Mouse (Mus musculus): ENCODE measurements around the gene Sgf29. TPM values are rescaled to one million over a fixed set of nuclear protein-coding genes. Genes with fewer than 3 reads are reported as not detected.

The Sgf29 gene
- polyA plus RNA-seq, 1 experiment from 2014 or later: 53.6 TPM

- 70% methylated on average over 5 of the region's 5 CpGs for WGBS
- peaks cover 3% of the 10 kb centered on the region; the same call in 1 of the 2 replicates for H3K4me1 ChIP-seq (replicated peaks; ENCODE audit: control insufficient read depth, insufficient read depth, low read length)
- no peaks in the 10 kb centered on the region for H3K27me3 ChIP-seq (ENCODE audit: control insufficient read depth, insufficient read depth, low read length)
- no peak overlapping the region for H3K4me3 ChIP-seq (ENCODE audit: low read depth, low read length)
- H3K36me3 ChIP-seq (ENCODE audit: control insufficient read depth, insufficient read depth, low read length): no peaks in the 10 kb centered on the region
- no peaks in the 10 kb centered on the region for H3K9me3 ChIP-seq (ENCODE audit: control insufficient read depth, low read length)
- H3K4me2 ChIP-seq (ENCODE audit: low read depth, low read length, severe bottlenecking): no peak overlapping the region
- H3K9ac ChIP-seq (ENCODE audit: low read length): no peak overlapping the region
- no peak for ATAC-seq (replicated peaks; ENCODE audit: low FRiP score)
- no peak overlapping the region for H3K27ac ChIP-seq (ENCODE audit: low read depth, low read length)
- DNase-seq (ENCODE audit: low spot score): no peak
These were observed 3.4 kb upstream of the Sgf29 start for GRCm38 (mm10) chr7:126645708-126646107.

GRCm38 (mm10) chr7:126648486-126648885 is 623 bp upstream of the Sgf29 start:
- H3K9ac ChIP-seq (ENCODE audit: low read length): no peak overlapping the region
- no peaks in the 10 kb centered on the region for H3K27me3 ChIP-seq (ENCODE audit: control insufficient read depth, insufficient read depth, low read length)
- ATAC-seq (replicated peaks; ENCODE audit: low FRiP score) (no peak), DNase-seq (ENCODE audit: low spot score) (no peak)
- peak overlapping the region; percentile 54; the same call in 1 of the 2 replicates for H3K4me3 ChIP-seq (ENCODE audit: low read depth, low read length)
- peak overlapping the region; percentile 62; the same call in 1 of the 2 replicates for H3K4me2 ChIP-seq (ENCODE audit: low read depth, low read length, severe bottlenecking)
- no peaks in the 10 kb centered on the region for H3K36me3 ChIP-seq (ENCODE audit: control insufficient read depth, insufficient read depth, low read length)
- H3K27ac ChIP-seq (ENCODE audit: low read depth, low read length): no peak overlapping the region
- 86% methylated on average over 4 of the region's 4 CpGs for WGBS
- H3K4me1 ChIP-seq (replicated peaks; ENCODE audit: control insufficient read depth, insufficient read depth, low read length): peaks cover 3% of the 10 kb centered on the region; the same call in 1 of the 2 replicates
- no peaks in the 10 kb centered on the region for H3K9me3 ChIP-seq (ENCODE audit: control insufficient read depth, low read length)

DNA sequence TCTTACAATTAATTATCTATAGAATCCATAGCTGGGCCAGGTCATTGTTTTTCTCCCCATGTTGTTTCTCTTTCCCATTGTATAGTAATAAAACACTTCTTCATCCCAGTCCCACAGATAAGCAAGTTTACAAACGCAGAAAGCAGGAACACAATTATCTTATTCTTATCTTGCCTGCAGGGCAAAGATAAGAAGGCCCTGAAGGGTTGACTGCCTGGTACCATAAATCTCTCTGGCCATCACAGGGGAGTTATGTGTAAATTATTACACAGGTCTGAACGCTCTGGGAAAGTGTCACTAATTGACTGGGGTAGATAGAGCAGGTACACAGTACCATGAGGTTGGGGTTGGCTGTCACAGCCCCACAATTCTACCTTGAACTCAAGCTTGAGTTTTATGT is 1.7 kb downstream of the Sgf29 start:
- no peak for ATAC-seq (replicated peaks; ENCODE audit: low FRiP score)
- 96% methylated on average over 2 of the region's 2 CpGs for WGBS
- no peaks in the 10 kb centered on the region for H3K36me3 ChIP-seq (ENCODE audit: control insufficient read depth, insufficient read depth, low read length)
- H3K9me3 ChIP-seq (ENCODE audit: control insufficient read depth, low read length): no peaks in the 10 kb centered on the region
- no peak overlapping the region for H3K4me3 ChIP-seq (ENCODE audit: low read depth, low read length)
- no peak for DNase-seq (ENCODE audit: low spot score)
- H3K27ac ChIP-seq (ENCODE audit: low read depth, low read length): no peak overlapping the region
- no peak overlapping the region for H3K4me2 ChIP-seq (ENCODE audit: low read depth, low read length, severe bottlenecking)
- H3K9ac ChIP-seq (ENCODE audit: low read length): no peak overlapping the region
- H3K4me1 ChIP-seq (replicated peaks; ENCODE audit: control insufficient read depth, insufficient read depth, low read length): peaks cover 3% of the 10 kb centered on the region; the same call in 1 of the 2 replicates
- no peaks in the 10 kb centered on the region for H3K27me3 ChIP-seq (ENCODE audit: control insufficient read depth, insufficient read depth, low read length)

GRCm38 (mm10) chr7:126653991-126654390 is 4.9 kb downstream of the Sgf29 start:
- WGBS: 90% methylated on average over 2 of the region's 2 CpGs
- Histone ChIP-seq H3K4me1 (replicated peaks; ENCODE audit: control insufficient read depth, insufficient read depth, low read length) (peaks cover 3% of the 10 kb centered on the region; the same call in 1 of the 2 replicates), H3K9me3 (ENCODE audit: control insufficient read depth, low read length) (no peaks in the 10 kb centered on the region), H3K9ac (ENCODE audit: low read length) (no peak overlapping the region), H3K4me2 (ENCODE audit: low read depth, low read length, severe bottlenecking) (no peak overlapping the region), H3K36me3 (ENCODE audit: control insufficient read depth, insufficient read depth, low read length) (no peaks in the 10 kb centered on the region), H3K27ac (ENCODE audit: low read depth, low read length) (no peak overlapping the region), H3K27me3 (ENCODE audit: control insufficient read depth, insufficient read depth, low read length) (no peaks in the 10 kb centered on the region), H3K4me3 (ENCODE audit: low read depth, low read length) (no peak overlapping the region)
- DNase-seq (ENCODE audit: low spot score) (no peak), ATAC-seq (replicated peaks; ENCODE audit: low FRiP score) (no peak)

GRCm38 (mm10) chr7:126655695-126656094 is 6.6 kb downstream of the Sgf29 start:
- no peak for DNase-seq (ENCODE audit: low spot score)
- Histone ChIP-seq H3K36me3 (ENCODE audit: control insufficient read depth, insufficient read depth, low read length) (no peaks in the 10 kb centered on the region), H3K9ac (ENCODE audit: low read length) (no peak overlapping the region), H3K9me3 (ENCODE audit: control insufficient read depth, low read length) (no peaks in the 10 kb centered on the region), H3K4me3 (ENCODE audit: low read depth, low read length) (no peak overlapping the region), H3K27me3 (ENCODE audit: control insufficient read depth, insufficient read depth, low read length) (no peaks in the 10 kb centered on the region), H3K4me2 (ENCODE audit: low read depth, low read length, severe bottlenecking) (no peak overlapping the region), H3K27ac (ENCODE audit: low read depth, low read length) (no peak overlapping the region), H3K4me1 (replicated peaks; ENCODE audit: control insufficient read depth, insufficient read depth, low read length) (no peaks in the 10 kb centered on the region)
- WGBS: 96% methylated on average over 3 of the region's 3 CpGs
- no peak for ATAC-seq (replicated peaks; ENCODE audit: low FRiP score)

- no peaks in the 10 kb centered on the region for H3K36me3 ChIP-seq (ENCODE audit: control insufficient read depth, insufficient read depth, low read length)
- H3K27ac ChIP-seq (ENCODE audit: low read depth, low read length): no peak overlapping the region
- H3K9ac ChIP-seq (ENCODE audit: low read length): no peak overlapping the region
- no peaks in the 10 kb centered on the region for H3K27me3 ChIP-seq (ENCODE audit: control insufficient read depth, insufficient read depth, low read length)
- ATAC-seq (replicated peaks; ENCODE audit: low FRiP score): no peak
- WGBS: 95% methylated on average over 1 of the region's 1 CpGs
- no peaks in the 10 kb centered on the region for H3K4me1 ChIP-seq (replicated peaks; ENCODE audit: control insufficient read depth, insufficient read depth, low read length)
- H3K4me3 ChIP-seq (ENCODE audit: low read depth, low read length): no peak overlapping the region
- no peaks in the 10 kb centered on the region for H3K9me3 ChIP-seq (ENCODE audit: control insufficient read depth, low read length)
- no peak for DNase-seq (ENCODE audit: low spot score)
- no peak overlapping the region for H3K4me2 ChIP-seq (ENCODE audit: low read depth, low read length, severe bottlenecking)
These were observed 8.4 kb downstream of the Sgf29 start for GRCm38 (mm10) chr7:126657522-126657921.

GRCm38 (mm10) chr7:126659771-126660170 is 10.7 kb downstream of the Sgf29 start:
- Histone ChIP-seq H3K27ac (ENCODE audit: low read depth, low read length) (no peak overlapping the region), H3K4me3 (ENCODE audit: low read depth, low read length) (no peak overlapping the region), H3K36me3 (ENCODE audit: control insufficient read depth, insufficient read depth, low read length) (no peaks in the 10 kb centered on the region; the same call in 1 of the 2 replicates), H3K4me2 (ENCODE audit: low read depth, low read length, severe bottlenecking) (no peak overlapping the region), H3K9me3 (ENCODE audit: control insufficient read depth, low read length) (no peaks in the 10 kb centered on the region), H3K27me3 (ENCODE audit: control insufficient read depth, insufficient read depth, low read length) (no peaks in the 10 kb centered on the region), H3K4me1 (replicated peaks; ENCODE audit: control insufficient read depth, insufficient read depth, low read length) (no peaks in the 10 kb centered on the region), H3K9ac (ENCODE audit: low read length) (no peak overlapping the region)
- ATAC-seq (replicated peaks; ENCODE audit: low FRiP score) (no peak), DNase-seq (ENCODE audit: low spot score) (no peak)
- WGBS: 82% methylated on average over 3 of the region's 3 CpGs

DNA sequence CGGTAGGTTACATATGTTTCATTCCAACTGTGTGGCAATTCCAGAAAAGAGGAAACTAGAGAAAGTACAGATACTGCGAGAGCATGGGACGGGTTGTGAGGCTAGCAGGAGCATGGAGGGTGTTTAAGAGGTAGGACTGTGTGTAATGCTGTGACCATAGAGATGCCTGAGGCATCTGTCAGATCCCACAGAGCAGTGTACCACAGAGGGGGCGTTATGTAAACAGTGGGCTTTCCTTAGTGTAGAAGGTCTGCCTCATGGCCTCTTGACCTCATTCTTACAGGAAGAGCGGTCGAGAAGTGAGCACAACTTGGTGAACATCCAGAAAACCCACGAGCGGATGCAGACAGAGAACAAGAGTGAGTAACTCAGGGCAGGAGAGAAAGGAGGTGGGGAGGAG is 14.5 kb downstream of the Sgf29 start:
- H3K36me3 ChIP-seq (ENCODE audit: control insufficient read depth, insufficient read depth, low read length): peaks cover 3% of the 10 kb centered on the region; the same call in 1 of the 2 replicates
- ATAC-seq (replicated peaks; ENCODE audit: low FRiP score): no peak
- WGBS: 85% methylated on average over 8 of the region's 8 CpGs

GRCm38 (mm10) chr7:126665269-126665668 is 16.2 kb downstream of the Sgf29 start:
- WGBS: 94% methylated on average over 3 of the region's 3 CpGs
- no peaks in the 10 kb centered on the region for H3K27me3 ChIP-seq (ENCODE audit: control insufficient read depth, insufficient read depth, low read length)

More for the DNA sequence above, 14.5 kb downstream of the Sgf29 start:
- Histone ChIP-seq H3K9me3 (ENCODE audit: control insufficient read depth, low read length) (no peaks in the 10 kb centered on the region), H3K4me3 (ENCODE audit: low read depth, low read length) (no peak overlapping the region), H3K4me1 (replicated peaks; ENCODE audit: control insufficient read depth, insufficient read depth, low read length) (no peaks in the 10 kb centered on the region), H3K27me3 (ENCODE audit: control insufficient read depth, insufficient read depth, low read length) (no peaks in the 10 kb centered on the region), H3K4me2 (ENCODE audit: low read depth, low read length, severe bottlenecking) (no peak overlapping the region), H3K9ac (ENCODE audit: low read length) (no peak overlapping the region), H3K27ac (ENCODE audit: low read depth, low read length) (no peak overlapping the region)
- DNase-seq (ENCODE audit: low spot score): no peak

More at GRCm38 (mm10) chr7:126665269-126665668, 16.2 kb downstream of the Sgf29 start:
- H3K27ac ChIP-seq (ENCODE audit: low read depth, low read length): no peak overlapping the region
- no peak overlapping the region for H3K4me3 ChIP-seq (ENCODE audit: low read depth, low read length)
- no peak for ATAC-seq (replicated peaks; ENCODE audit: low FRiP score)
- H3K36me3 ChIP-seq (ENCODE audit: control insufficient read depth, insufficient read depth, low read length): peaks cover 3% of the 10 kb centered on the region; the same call in 1 of the 2 replicates
- no peaks in the 10 kb centered on the region for H3K4me1 ChIP-seq (replicated peaks; ENCODE audit: control insufficient read depth, insufficient read depth, low read length)
- no peaks in the 10 kb centered on the region for H3K9me3 ChIP-seq (ENCODE audit: control insufficient read depth, low read length)
- no peak overlapping the region for H3K9ac ChIP-seq (ENCODE audit: low read length)
- no peak for DNase-seq (ENCODE audit: low spot score)
- no peak overlapping the region for H3K4me2 ChIP-seq (ENCODE audit: low read depth, low read length, severe bottlenecking)

Data from forebrain, embryonic 11.5 days (tissue).